Mouse (Mus musculus) lung, embryonic 14.5 days (tissue): ENCODE measurements around the gene Usp6nl. TPM values are rescaled to one million over a fixed set of nuclear protein-coding genes. Genes with fewer than 3 reads are reported as not detected.

Experiments used
- ATAC-seq: fragments of 200-750 bp; cut with Nextera tagmentation; 2 replicates; pipeline ENCODE4 v1.8.0; 2017; ENCODE audit warnings: mild to moderate bottlenecking, moderate TSS enrichment, moderate library complexity; ENCODE audit not compliant: insufficient read depth
- DNase-seq: peaks from one replicate; pipeline ENCODE4 v3.0.0-alpha.2; 2015
- H3K27ac ChIP-seq: fragments of 300-500 bp; sonication (generic); 2 replicates; pipeline ENCODE4 v1.5.1; 2014; ENCODE audit warnings: low read depth, mild to moderate bottlenecking, moderate library complexity
- H3K27me3 ChIP-seq: fragments of 300-500 bp; sonication (generic); 2 replicates; pipeline ENCODE4 v1.6.1; 2014; ENCODE audit warnings: low read length, control low read depth; ENCODE audit not compliant: insufficient read depth
- H3K36me3 ChIP-seq: fragments of 300-500 bp; sonication (generic); 2 replicates; pipeline ENCODE4 v1.6.1; 2014; ENCODE audit warnings: control low read depth; ENCODE audit not compliant: insufficient read depth
- H3K4me1 ChIP-seq: fragments of 300-500 bp; sonication (generic); 2 replicates; pipeline ENCODE4 v1.6.1; 2014; ENCODE audit warnings: antibody characterized with exemption, control low read depth; ENCODE audit not compliant: insufficient read depth
- H3K4me2 ChIP-seq: fragments of 300-500 bp; sonication (generic); 2 replicates; pipeline ENCODE4 v1.6.1; 2014; ENCODE audit warnings: mild to moderate bottlenecking
- H3K4me3 ChIP-seq: fragments of 300-500 bp; sonication (generic); 2 replicates; pipeline ENCODE4 v1.5.1; 2014; ENCODE audit warnings: low read depth, low read length
- H3K9ac ChIP-seq: fragments of 300-500 bp; sonication (generic); 2 replicates; pipeline ENCODE4 v1.6.1; 2014
- H3K9me3 ChIP-seq: fragments of 300-500 bp; sonication (generic); 2 replicates; pipeline ENCODE4 v1.6.1; 2016; ENCODE audit warnings: low read depth, low read length, control low read depth
- CTCF ChIP-seq: IDR thresholded peaks from 2 replicates; pipeline ENCODE4 v1.5.1; 2016; ENCODE audit warnings: antibody characterized with exemption, low read depth
- WGBS: fragments of 180-500 bp; shearing (Covaris S2); extraction: QIAGEN DNeasy Blood & Tissue Kit; methylation state at CpG from one replicate; pipeline ENCODE4 v1.1.7; 2014; 5-methylcytosine and 5-hydroxymethylcytosine counted together
- polyA plus RNA-seq: library from polyadenylated mRNA; unstranded; fragments of >200 nt; fragmentation: Nextera tagmentation; extraction: Ambion mirVana; gene quantifications from 2 replicates; pipeline ENCODE4 v1.2.1, GENCODE M21; 2014

Usp6nl gene
- polyA plus RNA-seq, 1 experiment from 2014 or later: 16.7 TPM

GRCm38 (mm10) chr2:6459282-6460047 lies 137.0 kb downstream of the Usp6nl start:
- no peak for TF ChIP-seq CTCF
- H3K4me1 ChIP-seq: no peaks in the 10 kb centered on the region
- H3K27me3 ChIP-seq: no peaks in the 10 kb centered on the region
- H3K36me3 ChIP-seq: no peaks in the 10 kb centered on the region
- H3K4me3 ChIP-seq: no peak overlapping the region
- no peaks in the 10 kb centered on the region for H3K9me3 ChIP-seq
- H3K27ac ChIP-seq: no peak overlapping the region
- DNase-seq: no peak
- no peak for ATAC-seq
- H3K4me2 ChIP-seq: no peak overlapping the region
- 65% methylated on average over 13 of the region's 13 CpGs for WGBS
- H3K9ac ChIP-seq: no peak overlapping the region

DNA sequence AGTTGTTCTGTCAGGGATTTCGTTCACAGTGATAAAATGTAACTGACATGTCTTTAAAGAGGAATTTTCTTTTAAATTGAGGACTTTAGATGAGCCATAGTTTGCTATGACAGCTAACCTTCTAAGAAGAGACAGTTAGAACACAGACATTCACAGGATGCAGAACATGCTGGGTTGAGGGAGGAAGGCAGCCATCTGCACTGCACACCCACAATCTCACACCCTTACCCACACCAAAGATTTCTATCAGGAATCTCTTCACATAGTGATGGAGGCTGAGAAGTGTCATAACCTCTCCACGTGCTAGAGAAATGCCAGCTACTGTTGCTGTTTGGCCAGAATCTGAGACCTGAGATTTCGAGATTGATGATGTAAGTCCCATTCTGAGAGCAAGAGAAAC lies 139.8 kb downstream of the Usp6nl start:
- 85% methylated on average over 3 of the region's 3 CpGs for WGBS
- H3K4me3 ChIP-seq: no peak overlapping the region
- no peak overlapping the region for H3K27ac ChIP-seq
- H3K27me3 ChIP-seq: no peaks in the 10 kb centered on the region
- H3K4me2 ChIP-seq: no peak overlapping the region
- H3K9me3 ChIP-seq: no peaks in the 10 kb centered on the region
- no peaks in the 10 kb centered on the region for H3K36me3 ChIP-seq
- TF ChIP-seq CTCF: no peak
- no peaks in the 10 kb centered on the region for H3K4me1 ChIP-seq
- no peak for DNase-seq
- ATAC-seq: no peak
- H3K9ac ChIP-seq: no peak overlapping the region

DNA sequence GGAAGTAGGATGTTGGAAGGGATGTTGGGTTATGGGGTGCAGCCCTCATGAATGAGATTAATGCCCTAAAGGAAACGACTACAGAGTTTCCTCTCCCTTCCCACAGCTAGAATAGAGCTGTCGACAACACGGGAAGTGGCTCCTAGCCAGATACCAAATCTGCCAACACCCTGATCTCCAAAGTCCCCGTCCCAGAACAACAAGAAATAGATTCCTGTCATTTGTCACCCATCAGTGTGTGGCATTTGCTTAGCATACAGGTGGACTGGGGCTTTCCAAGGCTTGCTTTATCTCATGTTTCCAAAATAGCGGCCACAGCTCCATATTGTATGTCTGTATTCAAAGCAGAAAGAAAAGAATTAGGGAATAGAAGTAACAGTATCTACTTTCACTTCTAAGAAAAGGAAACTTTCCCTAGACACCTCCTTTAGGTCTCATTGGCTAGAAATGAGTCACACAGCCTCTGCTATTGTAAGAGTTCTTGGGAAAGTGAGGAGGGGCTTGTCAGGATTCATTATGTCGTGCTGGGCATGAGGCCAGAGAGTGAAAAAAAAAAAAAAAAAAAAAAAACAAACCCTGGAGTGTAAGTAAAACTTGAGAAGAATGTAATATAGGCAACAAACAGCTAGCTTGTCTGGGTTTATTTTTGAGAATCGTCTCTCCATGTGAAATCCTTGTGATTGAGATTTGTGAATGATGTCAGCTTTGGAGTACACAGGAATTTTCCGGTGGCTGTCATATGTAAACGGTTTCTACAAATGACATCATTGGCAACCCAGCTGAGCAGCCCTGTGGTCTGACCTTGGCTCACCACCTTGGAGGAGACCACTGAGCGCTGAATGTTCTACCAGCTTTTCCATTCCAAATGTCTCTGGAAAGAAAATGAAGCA lies 141.6 kb downstream of the Usp6nl start:
- DNase-seq (peak; percentile 80), ATAC-seq (peak; percentile 78)
- H3K4me3 ChIP-seq: no peak overlapping the region
- peak overlapping the region; percentile 70 for H3K27ac ChIP-seq
- TF ChIP-seq CTCF: no peak
- no peaks in the 10 kb centered on the region for H3K27me3 ChIP-seq
- H3K9me3 ChIP-seq: no peaks in the 10 kb centered on the region
- no peak overlapping the region for H3K9ac ChIP-seq
- no peaks in the 10 kb centered on the region for H3K36me3 ChIP-seq
- 30% methylated on average over 10 of the region's 10 CpGs for WGBS
- no peaks in the 10 kb centered on the region for H3K4me1 ChIP-seq
- H3K4me2 ChIP-seq: peak overlapping the region; percentile 3; the same call in 1 of the 2 replicates

DNA sequence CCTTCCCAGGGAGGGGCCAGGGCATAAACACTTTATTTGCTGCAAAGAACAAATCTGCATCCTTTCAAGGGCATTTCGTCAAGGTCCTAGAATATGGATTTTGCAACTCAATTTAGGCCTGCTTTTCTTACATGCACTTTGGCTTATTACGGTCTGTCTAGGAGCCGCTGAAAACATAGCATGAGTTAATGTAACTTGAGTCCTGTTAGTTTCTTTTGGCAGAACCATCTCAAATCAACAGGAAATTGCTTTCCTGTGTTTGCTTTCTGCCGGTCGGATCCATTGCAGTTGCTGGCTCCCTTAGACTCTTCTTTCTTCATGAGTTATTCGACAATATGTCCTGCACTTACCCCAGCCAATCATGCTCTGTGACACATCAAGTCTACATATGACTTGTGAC lies 143.9 kb downstream of the Usp6nl start:
- no peaks in the 10 kb centered on the region for H3K27me3 ChIP-seq
- H3K4me3 ChIP-seq: no peak overlapping the region
- 60% methylated on average over 6 of the region's 6 CpGs for WGBS
- no peaks in the 10 kb centered on the region for H3K36me3 ChIP-seq
- H3K9me3 ChIP-seq: no peaks in the 10 kb centered on the region
- ATAC-seq (no peak), DNase-seq (peak; percentile 38)
- no peak for TF ChIP-seq CTCF
- H3K4me2 ChIP-seq: no peak overlapping the region
- H3K27ac ChIP-seq: no peak overlapping the region
- H3K4me1 ChIP-seq: no peaks in the 10 kb centered on the region
- no peak overlapping the region for H3K9ac ChIP-seq

GRCm38 (mm10) chr2:6467318-6467717 lies 144.9 kb downstream of the Usp6nl start:
- DNase-seq (no peak), ATAC-seq (no peak)
- Histone ChIP-seq H3K27ac (no peak overlapping the region), H3K4me3 (no peak overlapping the region), H3K36me3 (no peaks in the 10 kb centered on the region), H3K9ac (no peak overlapping the region), H3K27me3 (no peaks in the 10 kb centered on the region), H3K4me2 (no peak overlapping the region), H3K9me3 (no peaks in the 10 kb centered on the region), H3K4me1 (no peaks in the 10 kb centered on the region)
- 93% methylated on average over 3 of the region's 3 CpGs for WGBS
- TF ChIP-seq CTCF: no peak

DNA sequence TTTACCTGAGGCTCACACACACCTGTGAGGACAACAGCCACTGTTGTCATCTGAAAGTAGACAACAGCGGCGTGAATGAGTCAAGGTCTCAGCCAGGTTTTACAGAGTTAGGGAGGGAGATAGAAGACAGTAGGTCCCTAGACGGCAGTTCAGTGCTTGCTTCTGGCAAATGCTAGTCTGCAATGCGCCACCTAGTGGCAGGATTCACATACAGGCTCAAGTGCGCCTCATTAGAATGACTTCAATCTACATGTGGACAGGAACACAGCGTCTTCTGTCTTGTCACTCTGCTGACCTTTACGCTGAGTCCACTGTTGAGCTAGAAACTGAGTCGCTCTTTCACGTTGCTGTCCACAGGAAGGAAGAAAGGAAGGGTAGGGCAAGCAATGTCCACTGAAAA lies 146.7 kb downstream of the Usp6nl start:
- 30% methylated on average over 9 of the region's 9 CpGs for WGBS
- Histone ChIP-seq H3K27me3 (no peaks in the 10 kb centered on the region), H3K27ac (no peak overlapping the region), H3K4me1 (no peaks in the 10 kb centered on the region), H3K9ac (no peak overlapping the region), H3K36me3 (no peaks in the 10 kb centered on the region), H3K9me3 (no peaks in the 10 kb centered on the region), H3K4me2 (no peak overlapping the region), H3K4me3 (no peak overlapping the region)
- DNase-seq: peak; percentile 92
- ATAC-seq: peak; percentile 42; the same call in 1 of the 2 replicates
- peak; percentile 95 for TF ChIP-seq CTCF

- no peak overlapping the region for H3K27ac ChIP-seq
- no peaks in the 10 kb centered on the region for H3K9me3 ChIP-seq
- no peak overlapping the region for H3K4me2 ChIP-seq
- 47% methylated on average over 4 of the region's 4 CpGs for WGBS
- no peaks in the 10 kb centered on the region for H3K36me3 ChIP-seq
- peak; percentile 35 for DNase-seq
- ATAC-seq: peak; percentile 33; the same call in 1 of the 2 replicates
- no peak overlapping the region for H3K9ac ChIP-seq
- no peaks in the 10 kb centered on the region for H3K27me3 ChIP-seq
- TF ChIP-seq CTCF: no peak
- no peak overlapping the region for H3K4me3 ChIP-seq
- no peaks in the 10 kb centered on the region for H3K4me1 ChIP-seq
These were observed 148.7 kb downstream of the Usp6nl start for GRCm38 (mm10) chr2:6471110-6471611.
